Mouse (Mus musculus) ES-Bruce4 (cell line): ENCODE data around the gene Mettl7a1.

Source experiments
- CTCF ChIP-seq: IDR thresholded peaks from one replicate; pipeline ENCODE4 v1.8.1; 2011; ENCODE audit warnings: low read depth, low read length
- POLR2A ChIP-seq: IDR thresholded peaks from one replicate; pipeline ENCODE4 v1.8.1; 2011; ENCODE audit warnings: low read length; ENCODE audit not compliant: insufficient read depth

DNA sequence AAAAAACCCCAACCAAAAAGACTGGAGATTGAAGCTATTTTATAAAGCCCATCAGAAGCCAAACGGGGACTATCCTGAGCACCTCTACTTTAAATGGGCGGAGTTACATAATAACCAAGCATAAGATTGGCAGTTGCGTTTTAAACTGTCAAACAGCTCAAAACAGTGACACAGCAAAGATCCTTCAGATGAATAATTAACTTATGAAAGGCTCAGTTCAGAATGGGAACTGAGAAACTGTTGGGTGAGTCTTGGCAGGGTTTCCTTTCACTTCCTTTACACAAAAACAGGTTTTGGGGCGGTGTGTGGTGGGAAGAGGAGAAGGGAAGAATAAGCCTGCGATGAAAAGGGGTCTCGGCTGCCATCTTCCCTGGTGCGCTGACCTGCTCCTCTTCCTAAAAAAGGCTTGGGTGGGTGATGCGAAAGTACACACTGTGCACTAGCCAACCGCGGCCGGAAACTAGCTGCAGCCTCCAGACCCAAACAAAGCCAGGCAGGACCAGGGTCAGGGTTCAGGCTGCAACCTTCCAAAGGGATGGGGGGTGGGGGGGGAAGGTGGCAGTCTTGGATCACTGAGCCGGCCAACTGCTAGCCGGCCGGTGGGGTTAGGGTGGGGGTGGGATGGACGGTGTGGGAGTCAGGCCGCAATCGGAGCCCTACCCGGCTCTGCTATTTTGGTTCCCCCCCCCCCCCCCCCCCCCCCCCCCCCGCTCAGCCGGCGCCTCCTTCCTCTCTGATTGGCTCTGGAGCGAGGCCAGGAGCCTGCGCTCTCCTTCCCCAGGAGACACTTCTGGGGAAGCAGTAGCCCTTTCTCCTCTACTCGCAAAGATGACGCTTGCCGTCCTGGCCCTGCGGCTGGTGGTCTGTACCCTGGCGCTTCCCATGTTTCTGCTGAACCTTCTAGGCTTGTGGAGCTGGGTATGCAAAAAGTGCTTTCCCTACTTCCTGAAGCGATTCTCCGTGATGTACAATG lies at the start of gene Mettl7a1:
- TF ChIP-seq CTCF (no peak), POLR2A (peak; percentile 46)
